Mouse (Mus musculus): ENCODE results near the gene Mfrp.
"Not testable (repeated sequence)": the region's sequence is repeated elsewhere in the genome, so short reads cannot be mapped to it uniquely, and the experiment has no call there.

Gene Mfrp

GRCm38 (mm10) chr9:44106182-44106581, 4.7 kb downstream of the Mfrp start:
- no peak for DNase-seq

DNA sequence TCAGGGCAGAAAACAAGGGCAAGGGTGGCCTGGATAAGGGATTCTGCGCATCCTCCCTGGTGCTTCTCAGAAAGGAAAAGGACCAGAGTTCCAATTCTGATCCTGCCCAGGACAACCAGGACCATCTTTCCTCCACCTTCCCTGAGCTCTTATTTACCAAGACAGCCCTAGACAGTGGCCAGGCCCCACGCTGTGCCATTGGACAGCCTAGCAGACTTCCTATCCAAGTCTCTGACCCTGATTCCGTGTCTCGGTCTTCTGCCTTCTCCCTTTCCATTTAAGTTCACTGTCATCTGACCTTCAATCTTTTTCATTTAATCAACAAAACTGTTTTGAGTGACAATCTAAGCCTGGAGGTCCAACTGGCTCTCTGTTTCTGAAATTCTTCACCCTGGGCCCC, 5.1 kb downstream of the Mfrp start:
- no peak for DNase-seq

GRCm38 (mm10) chr9:44107110-44107509, 5.6 kb downstream of the Mfrp start, which contains the start of gene C1qtnf5:
C1qtnf5 (plus strand) TSS chr9:44107245.
- DNase-seq, result peak; percentile 87

- peak in 1 of 2 experiments; percentile 73 for DNase-seq
These were observed 6.1 kb downstream of the Mfrp start for GRCm38 (mm10) chr9:44107557-44108179.

DNA sequence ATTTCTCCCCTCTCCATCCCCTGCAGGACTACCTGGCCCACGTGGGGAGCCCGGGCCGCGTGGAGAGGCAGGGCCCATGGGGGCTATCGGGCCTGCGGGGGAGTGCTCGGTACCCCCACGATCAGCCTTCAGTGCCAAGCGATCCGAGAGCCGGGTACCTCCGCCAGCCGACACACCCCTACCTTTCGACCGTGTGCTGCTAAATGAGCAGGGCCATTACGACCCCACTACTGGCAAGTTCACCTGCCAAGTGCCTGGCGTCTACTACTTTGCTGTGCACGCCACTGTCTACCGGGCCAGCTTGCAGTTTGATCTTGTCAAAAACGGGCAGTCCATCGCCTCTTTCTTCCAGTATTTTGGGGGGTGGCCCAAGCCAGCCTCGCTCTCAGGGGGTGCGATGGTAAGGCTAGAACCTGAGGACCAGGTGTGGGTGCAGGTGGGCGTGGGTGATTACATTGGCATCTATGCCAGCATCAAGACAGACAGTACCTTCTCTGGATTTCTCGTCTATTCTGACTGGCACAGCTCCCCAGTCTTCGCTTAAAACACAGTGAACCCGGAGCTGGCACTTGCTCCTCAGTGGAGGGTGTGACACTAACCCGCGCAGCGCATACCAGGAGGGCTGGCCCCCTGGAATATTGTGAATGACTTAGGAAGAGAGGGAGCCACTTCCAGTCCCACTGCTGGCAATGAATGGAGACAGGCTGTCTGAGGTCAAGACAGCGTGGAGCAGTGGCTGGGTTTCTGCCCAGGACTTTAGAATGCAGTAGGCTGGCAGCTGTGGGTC, 6.9 kb downstream of the Mfrp start:
- DNase-seq, result no peak

DNA sequence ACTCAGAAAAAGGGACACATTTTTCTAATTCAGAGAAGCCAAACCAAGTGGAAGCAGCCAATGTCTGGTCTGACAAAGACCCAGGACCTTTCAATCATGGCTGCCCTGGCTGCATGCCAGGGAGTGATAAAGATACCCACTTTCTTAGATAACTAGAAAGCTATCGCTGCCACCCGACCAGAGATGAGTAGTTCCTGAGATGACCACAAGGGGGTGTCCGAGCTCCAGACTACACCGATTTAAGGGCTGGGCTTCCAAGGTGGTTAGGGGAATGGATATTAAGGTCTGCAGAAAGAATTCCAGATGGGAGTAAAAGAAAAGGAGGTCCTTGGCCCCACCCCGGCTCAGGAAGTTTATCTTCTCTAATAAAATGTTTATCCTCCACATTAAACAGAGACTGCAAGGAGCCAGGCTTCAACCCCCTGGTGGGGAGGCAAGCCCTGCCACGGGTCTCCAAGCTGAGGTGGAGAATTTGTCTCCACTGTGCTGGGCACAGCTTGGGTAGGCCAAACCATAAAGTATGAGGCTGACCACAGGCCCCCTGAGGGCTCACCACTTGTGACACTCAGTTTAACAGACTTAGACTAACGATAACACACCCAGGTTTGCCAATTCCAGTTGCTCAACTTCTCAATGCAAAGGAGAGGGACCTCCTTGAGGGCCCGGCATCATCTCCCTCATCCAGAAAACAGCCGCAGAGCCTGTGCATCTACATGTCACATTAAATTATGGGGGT, 8.0 kb downstream of the Mfrp start:
- peak; percentile 68 to 88 for DNase-seq

DNA sequence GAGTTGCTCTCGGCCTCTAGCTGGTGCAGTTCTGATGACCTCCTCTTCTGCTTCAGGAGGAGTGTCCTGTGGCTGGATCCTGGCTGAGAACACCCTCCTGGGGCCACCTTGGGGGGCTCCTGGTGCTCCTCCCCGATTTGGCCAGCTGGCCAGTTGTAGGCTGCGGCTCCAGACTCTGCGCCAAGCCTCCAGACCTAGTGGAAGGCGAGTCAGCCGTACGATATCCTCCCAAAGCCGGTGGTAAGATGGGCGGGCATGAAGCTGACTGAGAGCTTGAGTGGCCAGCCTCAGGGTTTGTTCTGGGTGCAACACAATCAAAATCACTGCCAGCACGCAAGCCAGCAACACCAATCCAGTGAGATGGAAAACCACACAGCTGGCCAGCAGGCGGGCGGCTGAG, 10.4 kb downstream of the Mfrp start:
- DNase-seq, result not testable (repeated sequence)

- DNase-seq, result peak; percentile 97 to 98
These were observed 11.7 kb downstream of the Mfrp start, which contains the start of the genes Gm49380 and Rnf26 for GRCm38 (mm10) chr9:44113105-44113789. Gm49380 (minus strand) TSS chr9:44113500. Rnf26 (minus strand) TSS chr9:44113517.

- DNase-seq, result peak in 1 of 2 experiments; percentile 55
These were observed 12.9 kb downstream of the Mfrp start for GRCm38 (mm10) chr9:44114453-44114852.

DNA sequence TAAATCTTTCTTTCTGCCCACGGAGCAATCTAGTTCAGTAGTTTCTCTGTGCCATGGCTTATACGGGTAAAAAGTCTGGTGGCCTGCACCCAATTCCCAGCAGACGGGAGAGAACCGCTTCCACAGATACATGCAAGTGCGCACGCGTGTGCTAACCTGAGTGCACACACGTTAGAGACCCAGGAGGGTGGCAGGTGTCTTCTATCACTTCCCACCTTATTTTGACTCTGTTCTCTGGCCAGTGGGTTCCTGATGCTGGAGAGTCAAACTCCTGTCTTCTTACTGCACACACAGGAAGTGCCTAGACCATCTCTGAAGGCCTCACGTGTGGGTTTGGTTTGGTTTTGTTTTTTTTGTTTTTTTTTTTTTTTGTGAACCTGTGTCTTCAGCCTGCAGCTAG, 14.1 kb downstream of the Mfrp start:
- DNase-seq, result no peak

DNA sequence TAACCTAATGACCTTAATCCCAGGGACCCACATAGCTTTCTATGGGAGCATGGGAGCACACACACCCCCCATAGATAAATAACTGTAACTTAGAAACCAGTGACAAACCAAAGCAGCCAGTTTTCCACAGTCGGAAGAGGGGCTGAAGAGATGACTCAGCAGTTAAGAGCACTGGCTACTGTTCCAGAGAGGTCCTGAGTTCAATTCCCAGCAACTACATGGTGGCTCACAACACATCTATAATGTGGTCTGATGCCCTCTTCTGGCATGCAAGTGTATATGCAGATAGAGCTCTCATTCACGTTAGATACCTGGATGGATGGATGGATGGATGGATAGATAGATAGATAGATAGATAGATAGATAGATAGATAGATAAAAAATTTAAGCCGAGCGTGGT, 14.7 kb downstream of the Mfrp start:
- DNase-seq, result no peak

- DNase-seq, result peak in 1 of 2 experiments; percentile 81
These were observed 17.5 kb downstream of the Mfrp start for GRCm38 (mm10) chr9:44119011-44119410.

- DNase-seq, result no peak
These were observed 18.5 kb downstream of the Mfrp start for GRCm38 (mm10) chr9:44119948-44120465.

- peak in 1 of 2 experiments; percentile 38 for DNase-seq
These were observed 22.8 kb downstream of the Mfrp start for GRCm38 (mm10) chr9:44124317-44124716.

DNA sequence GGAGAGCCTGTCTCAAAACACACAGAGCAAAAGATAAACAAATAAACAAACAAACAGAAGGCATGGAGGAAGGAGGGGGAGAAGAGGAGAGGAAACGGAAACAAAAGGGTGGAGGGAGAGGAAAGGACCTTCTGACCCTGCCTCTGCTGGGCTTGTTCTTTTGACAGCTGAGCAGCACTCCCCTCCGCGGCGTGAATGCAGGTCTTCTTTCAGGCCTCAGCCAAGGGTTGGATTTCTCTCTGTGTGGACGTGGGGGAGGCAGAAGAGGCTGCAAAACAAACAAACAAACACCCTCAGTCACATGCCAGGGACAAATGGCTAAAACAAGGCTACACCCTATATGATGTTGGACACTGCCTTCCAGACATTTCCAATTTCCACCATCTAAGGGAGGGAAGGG, 23.5 kb downstream of the Mfrp start:
- DNase-seq, result peak in 1 of 2 experiments; percentile 46

- peak; percentile 92 to 95 for DNase-seq
These were observed 24.3 kb downstream of the Mfrp start for GRCm38 (mm10) chr9:44125546-44126428.

GRCm38 (mm10) chr9:44126746-44127145, 25.2 kb downstream of the Mfrp start:
- no peak for DNase-seq

DNA sequence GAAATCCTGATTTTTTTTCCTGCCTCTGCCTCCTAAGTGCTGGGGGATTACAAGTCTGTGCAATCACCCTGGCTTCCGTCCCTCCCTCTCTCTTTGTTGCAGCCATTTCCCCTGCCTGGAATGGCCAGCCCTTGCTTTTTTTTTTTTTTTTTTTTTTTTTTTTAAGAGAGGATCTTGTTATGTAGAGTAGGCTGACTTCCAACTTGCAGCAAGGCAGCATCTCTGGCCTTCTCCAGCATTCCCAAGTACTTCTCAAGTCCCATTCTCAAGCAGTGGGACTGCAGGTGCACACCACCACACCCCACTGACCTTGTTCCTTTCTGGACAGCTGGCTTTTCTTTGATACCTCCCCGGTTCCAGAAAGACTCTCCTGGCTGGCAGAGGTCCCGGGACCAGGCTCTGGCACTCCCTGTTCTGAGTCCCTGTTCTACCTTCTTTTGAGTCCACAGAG, 25.8 kb downstream of the Mfrp start:
- peak; percentile 81 to 86 for DNase-seq

GRCm38 (mm10) chr9:44129633-44130032, 28.1 kb downstream of the Mfrp start:
- DNase-seq, result no peak

- DNase-seq, result peak; percentile 85 to 89
These were observed 28.5 kb downstream of the Mfrp start for GRCm38 (mm10) chr9:44130034-44130433.

DNA sequence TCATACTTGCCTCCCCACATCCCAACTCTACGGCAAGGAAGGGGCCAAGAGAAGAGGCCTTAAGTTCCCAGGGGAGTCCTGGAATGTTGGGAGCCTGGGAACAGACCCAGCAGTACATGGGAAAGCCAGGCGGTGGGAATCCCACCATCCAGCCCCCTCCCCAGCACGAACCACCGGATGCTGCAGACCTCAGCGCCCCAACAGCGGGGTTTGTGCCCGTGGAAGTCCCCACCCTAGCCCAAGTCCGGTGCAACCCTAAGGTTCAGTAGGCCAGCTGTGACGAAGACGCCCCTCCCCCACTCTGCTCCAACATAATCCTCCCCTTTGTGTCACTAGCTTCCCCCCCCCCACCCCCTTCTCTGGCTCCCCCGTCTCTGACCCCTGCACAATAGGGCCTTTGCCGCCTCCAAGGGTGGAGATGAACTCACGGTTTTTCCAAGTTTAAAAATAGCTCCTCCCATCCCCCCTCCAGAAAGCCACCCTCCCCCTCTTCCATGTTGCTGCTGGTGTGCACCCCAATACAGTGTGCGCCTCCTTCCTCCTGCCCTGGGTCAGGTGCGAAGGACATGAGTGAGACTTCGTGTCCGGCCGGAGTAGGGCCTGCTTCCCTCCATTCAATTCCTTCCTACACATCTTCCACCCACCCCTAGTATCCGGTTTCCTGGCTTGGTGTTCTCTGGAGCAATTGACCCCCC, 29.2 kb downstream of the Mfrp start:
- peak; percentile 48 to 61 for DNase-seq

Measured in kidney, postnatal 36 days (tissue).